Mouse (Mus musculus) lung, embryonic 14.5 days (tissue): Measurements from ENCODE around the gene Lat2. TPM values are rescaled to one million over a fixed set of nuclear protein-coding genes. Genes with fewer than 3 reads are reported as not detected.

Experiments
- ATAC-seq: fragments of 200-750 bp; cut with Nextera tagmentation; 2 replicates; pipeline ENCODE4 v1.8.0; 2017; ENCODE audit warnings: mild to moderate bottlenecking, moderate TSS enrichment, moderate library complexity; ENCODE audit not compliant: insufficient read depth
- DNase-seq: peaks from one replicate; pipeline ENCODE4 v3.0.0-alpha.2; 2015
- H3K27ac ChIP-seq: fragments of 300-500 bp; sonication (generic); 2 replicates; pipeline ENCODE4 v1.5.1; 2014; ENCODE audit warnings: low read depth, mild to moderate bottlenecking, moderate library complexity
- H3K27me3 ChIP-seq: fragments of 300-500 bp; sonication (generic); 2 replicates; pipeline ENCODE4 v1.6.1; 2014; ENCODE audit warnings: low read length, control low read depth; ENCODE audit not compliant: insufficient read depth
- H3K36me3 ChIP-seq: fragments of 300-500 bp; sonication (generic); 2 replicates; pipeline ENCODE4 v1.6.1; 2014; ENCODE audit warnings: control low read depth; ENCODE audit not compliant: insufficient read depth
- H3K4me1 ChIP-seq: fragments of 300-500 bp; sonication (generic); 2 replicates; pipeline ENCODE4 v1.6.1; 2014; ENCODE audit warnings: antibody characterized with exemption, control low read depth; ENCODE audit not compliant: insufficient read depth
- H3K4me2 ChIP-seq: fragments of 300-500 bp; sonication (generic); 2 replicates; pipeline ENCODE4 v1.6.1; 2014; ENCODE audit warnings: mild to moderate bottlenecking
- H3K4me3 ChIP-seq: fragments of 300-500 bp; sonication (generic); 2 replicates; pipeline ENCODE4 v1.5.1; 2014; ENCODE audit warnings: low read depth, low read length
- H3K9ac ChIP-seq: fragments of 300-500 bp; sonication (generic); 2 replicates; pipeline ENCODE4 v1.6.1; 2014
- H3K9me3 ChIP-seq: fragments of 300-500 bp; sonication (generic); 2 replicates; pipeline ENCODE4 v1.6.1; 2016; ENCODE audit warnings: low read depth, low read length, control low read depth
- CTCF ChIP-seq: IDR thresholded peaks from 2 replicates; pipeline ENCODE4 v1.5.1; 2016; ENCODE audit warnings: antibody characterized with exemption, low read depth
- WGBS: fragments of 180-500 bp; shearing (Covaris S2); extraction: QIAGEN DNeasy Blood & Tissue Kit; methylation state at CpG from one replicate; pipeline ENCODE4 v1.1.7; 2014; 5-methylcytosine and 5-hydroxymethylcytosine counted together
- polyA plus RNA-seq: library from polyadenylated mRNA; unstranded; fragments of >200 nt; fragmentation: Nextera tagmentation; extraction: Ambion mirVana; gene quantifications from 2 replicates; pipeline ENCODE4 v1.2.1, GENCODE M21; 2014

The Lat2 gene
- polyA plus RNA-seq, 1 experiment from 2014 or later = 2.1 TPM

DNA sequence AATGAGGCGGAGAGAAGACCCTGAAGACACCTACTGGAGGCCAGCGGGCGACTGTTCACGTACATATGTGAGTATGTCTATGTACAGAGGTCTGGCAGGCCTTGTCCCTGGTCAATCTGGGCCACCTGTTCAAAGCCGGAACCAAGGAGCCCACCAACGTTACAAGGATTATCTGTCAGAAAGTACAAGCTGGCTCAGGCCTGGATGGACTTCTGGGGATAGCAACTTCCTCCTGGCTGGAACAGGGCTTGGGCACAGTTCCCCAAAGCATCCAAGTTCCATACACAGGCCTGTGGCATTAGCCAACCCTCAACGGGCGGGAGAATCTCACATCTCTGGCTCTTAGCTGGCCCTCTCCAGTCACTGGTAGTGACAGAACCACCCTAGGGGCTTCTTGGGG is 529 bp downstream of the Lat2 start:
- no peak overlapping the region for H3K4me3 ChIP-seq
- peaks cover 26% of the 10 kb centered on the region for H3K36me3 ChIP-seq
- H3K4me2 ChIP-seq = no peak overlapping the region
- ATAC-seq (no peak), DNase-seq (no peak)
- no peak overlapping the region for H3K27ac ChIP-seq
- H3K9ac ChIP-seq = no peak overlapping the region
- no peaks in the 10 kb centered on the region for H3K9me3 ChIP-seq
- no peaks in the 10 kb centered on the region for H3K4me1 ChIP-seq
- no peaks in the 10 kb centered on the region for H3K27me3 ChIP-seq
- TF ChIP-seq CTCF = no peak
- WGBS = 81% methylated on average over 8 of the region's 8 CpGs

DNA sequence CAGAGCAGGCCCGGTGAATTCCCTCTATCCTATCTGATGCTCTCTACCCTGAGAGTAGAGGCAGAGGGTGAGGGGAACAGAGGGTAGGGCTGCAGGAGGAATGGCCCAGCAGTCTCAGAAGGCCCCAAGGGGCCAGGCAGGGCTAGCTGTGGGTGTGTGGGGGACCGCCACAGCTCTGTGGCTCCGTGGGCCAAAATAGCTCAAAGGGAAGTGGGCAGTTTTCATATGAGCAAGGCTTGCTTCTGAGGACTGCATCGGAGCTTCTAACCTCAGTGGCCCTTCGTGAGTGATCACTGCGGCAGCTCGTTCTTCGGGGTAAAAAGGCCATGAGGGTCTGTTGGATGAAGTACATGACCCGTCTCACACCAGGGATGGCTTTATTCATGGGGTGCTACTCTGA is 1.1 kb downstream of the Lat2 start:
- Histone ChIP-seq H3K4me1 (no peaks in the 10 kb centered on the region), H3K4me2 (no peak overlapping the region), H3K4me3 (no peak overlapping the region), H3K27me3 (no peaks in the 10 kb centered on the region), H3K36me3 (peaks cover 20% of the 10 kb centered on the region), H3K9ac (no peak overlapping the region), H3K9me3 (no peaks in the 10 kb centered on the region), H3K27ac (no peak overlapping the region)
- WGBS = 83% methylated on average over 9 of the region's 9 CpGs
- no peak for DNase-seq
- ATAC-seq = no peak
- TF ChIP-seq CTCF = no peak

DNA sequence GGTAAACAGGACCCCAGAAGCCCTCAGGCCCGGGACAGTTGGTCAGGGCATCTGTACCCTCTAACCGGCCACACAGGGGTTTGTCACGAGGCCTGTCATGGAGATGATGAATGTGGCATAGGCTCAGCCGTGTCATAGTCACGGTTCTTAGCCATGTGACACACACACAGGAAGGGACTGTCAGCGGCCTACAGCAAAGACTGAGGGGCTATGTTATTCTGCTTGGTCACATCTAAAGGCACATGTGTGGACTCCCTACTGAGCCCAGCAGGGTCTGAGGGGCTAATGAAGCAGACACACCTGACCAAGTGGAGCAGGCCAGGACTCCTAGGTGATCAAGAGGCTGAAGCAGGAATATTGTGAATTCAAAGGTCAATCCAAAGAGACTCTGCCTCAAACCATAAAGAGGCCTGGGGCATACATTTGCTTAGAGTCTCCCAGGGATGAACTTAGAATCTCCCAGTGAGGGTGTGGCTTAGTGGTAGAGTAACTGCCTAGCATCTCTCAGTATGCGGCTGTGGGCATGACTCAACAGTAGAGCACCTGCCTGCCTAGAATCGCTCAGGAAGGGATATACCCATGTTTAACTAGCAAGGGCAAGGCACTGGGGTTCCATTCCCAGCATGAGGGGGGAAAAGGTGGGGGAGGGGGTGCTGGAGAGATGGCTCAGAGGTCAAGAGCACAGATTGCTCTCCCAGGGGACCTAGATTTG is 2.9 kb downstream of the Lat2 start:
- peaks cover 4% of the 10 kb centered on the region for H3K36me3 ChIP-seq
- ATAC-seq (no peak), DNase-seq (no peak)
- no peak overlapping the region for H3K4me3 ChIP-seq
- TF ChIP-seq CTCF = no peak
- WGBS = 32% methylated on average over 8 of the region's 8 CpGs
- no peak overlapping the region for H3K27ac ChIP-seq
- H3K9ac ChIP-seq = no peak overlapping the region
- H3K4me2 ChIP-seq = no peak overlapping the region
- H3K4me1 ChIP-seq = no peaks in the 10 kb centered on the region
- no peaks in the 10 kb centered on the region for H3K27me3 ChIP-seq
- no peaks in the 10 kb centered on the region for H3K9me3 ChIP-seq

DNA sequence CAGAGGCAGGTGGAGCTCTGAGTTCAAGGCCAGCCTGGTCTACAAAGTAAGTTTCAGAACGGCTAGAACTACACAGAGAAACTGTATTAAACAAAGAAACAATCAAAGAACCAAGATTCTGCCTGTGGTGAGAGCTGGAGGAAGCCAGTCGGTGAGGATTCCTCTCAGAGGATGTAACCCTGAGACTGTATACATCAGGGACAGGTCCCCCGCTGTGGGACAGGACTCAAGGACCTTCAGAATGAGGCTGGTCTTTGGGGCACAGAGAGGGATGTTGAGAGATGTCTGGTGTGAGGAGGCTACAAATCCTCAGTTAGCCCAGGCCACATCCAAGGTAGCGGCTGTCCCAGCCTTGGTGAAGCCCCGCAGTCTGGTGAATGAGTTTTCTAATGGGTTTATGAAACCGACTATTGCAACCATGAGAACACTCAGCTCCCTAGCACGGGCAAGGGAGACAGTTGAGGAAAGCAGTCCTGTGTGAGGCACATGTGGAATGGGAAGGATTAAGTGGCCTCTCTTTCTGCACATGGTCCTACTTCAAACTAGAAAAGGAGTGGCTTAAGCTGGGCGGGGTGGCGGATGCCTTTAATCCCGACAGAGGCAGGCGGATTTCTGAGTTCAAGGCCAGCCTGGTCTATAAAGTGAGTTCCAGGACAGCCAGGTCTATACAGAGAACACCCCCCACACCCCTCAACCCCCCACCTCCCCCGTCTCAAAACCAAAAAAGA is 4.7 kb downstream of the Lat2 start:
- no peak for TF ChIP-seq CTCF
- no peak for ATAC-seq

DNA sequence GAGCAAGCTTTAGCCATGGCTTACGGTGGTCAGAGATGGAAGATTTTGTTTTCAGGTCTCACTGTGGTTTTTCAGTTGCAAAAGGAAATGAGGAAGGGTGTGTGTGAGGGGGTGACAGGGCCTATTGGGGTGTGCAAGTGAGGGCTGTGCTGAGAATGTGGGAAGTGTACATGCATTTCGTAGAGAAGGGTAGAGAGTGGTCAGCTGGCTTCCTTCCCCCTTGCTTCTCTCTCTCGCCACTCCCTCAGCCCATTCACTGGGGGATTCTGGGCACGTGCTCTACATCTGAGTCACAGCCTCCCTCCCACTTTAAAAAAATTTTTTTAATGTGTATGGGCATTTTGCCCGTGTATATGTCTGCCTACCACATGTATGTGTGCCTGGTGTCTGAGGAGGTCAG is 7.7 kb downstream of the Lat2 start:
- H3K27ac ChIP-seq = no peak overlapping the region
- 0 out of 2 replicates have a peak, but pooled peaks have one; percentile 32 for ATAC-seq
- H3K4me1 ChIP-seq = no peaks in the 10 kb centered on the region
- no peak overlapping the region for H3K9ac ChIP-seq
- no peaks in the 10 kb centered on the region for H3K27me3 ChIP-seq
- no peaks in the 10 kb centered on the region for H3K36me3 ChIP-seq
- H3K4me3 ChIP-seq = no peak overlapping the region
- no peaks in the 10 kb centered on the region for H3K9me3 ChIP-seq
- peak; percentile 66 for DNase-seq
- H3K4me2 ChIP-seq = no peak overlapping the region
- no peak for TF ChIP-seq CTCF
- WGBS = 41% methylated on average over 5 of the region's 5 CpGs

More for the DNA sequence above, 4.7 kb downstream of the Lat2 start:
- DNase-seq = no peak
- Histone ChIP-seq H3K27me3 (no peaks in the 10 kb centered on the region), H3K4me3 (no peak overlapping the region), H3K4me1 (no peaks in the 10 kb centered on the region), H3K27ac (no peak overlapping the region), H3K4me2 (no peak overlapping the region), H3K9me3 (no peaks in the 10 kb centered on the region), H3K9ac (no peak overlapping the region), H3K36me3 (no peaks in the 10 kb centered on the region)
- 75% methylated on average over 12 of the region's 12 CpGs for WGBS

DNA sequence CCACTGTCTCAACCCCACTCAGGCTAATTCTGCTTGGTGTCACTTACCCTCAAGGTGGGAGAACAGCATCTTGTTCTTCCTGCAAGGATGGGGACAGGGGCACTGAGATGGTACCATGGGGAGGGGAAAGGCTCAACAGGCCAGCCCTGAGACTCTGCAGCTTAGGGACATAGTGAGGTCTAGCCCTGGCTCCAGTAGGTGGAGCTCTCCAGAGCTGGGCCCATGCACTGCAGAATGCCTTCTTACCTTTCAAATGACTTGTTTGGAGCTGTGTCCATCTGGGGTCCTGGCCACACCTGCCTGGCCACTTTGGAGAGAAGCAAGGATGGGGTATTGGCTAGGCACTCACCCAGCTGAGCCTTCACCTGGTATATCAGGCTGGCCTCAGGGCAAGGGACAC is 8.5 kb downstream of the Lat2 start:
- no peak for ATAC-seq
- Histone ChIP-seq H3K36me3 (no peaks in the 10 kb centered on the region), H3K4me2 (no peak overlapping the region), H3K9me3 (no peaks in the 10 kb centered on the region), H3K27ac (no peak overlapping the region), H3K9ac (no peak overlapping the region), H3K4me1 (no peaks in the 10 kb centered on the region), H3K4me3 (no peak overlapping the region), H3K27me3 (no peaks in the 10 kb centered on the region)
- no peak for DNase-seq
- peak; percentile 9; the same call in 1 of the 2 replicates for TF ChIP-seq CTCF

DNA sequence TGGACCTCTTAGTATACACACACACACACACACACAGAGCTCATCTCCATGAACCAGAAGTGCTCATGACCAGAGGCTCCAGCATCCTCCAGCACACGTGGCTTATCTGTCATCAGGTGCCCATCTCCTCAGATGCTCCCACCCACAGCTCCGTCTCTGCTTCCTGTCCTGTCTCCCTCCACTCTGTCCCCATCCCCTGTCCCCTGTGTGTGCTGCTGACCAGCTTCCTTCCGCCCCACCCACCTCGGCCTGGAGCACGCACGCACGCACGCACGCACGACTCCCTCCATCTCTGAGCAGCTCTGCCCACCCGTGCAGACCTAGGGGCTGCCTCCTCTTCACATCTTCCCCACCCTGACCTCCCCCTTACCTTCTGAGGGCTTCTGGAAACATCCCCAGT is 10.4 kb downstream of the Lat2 start:
- 79% methylated on average over 11 of the region's 11 CpGs for WGBS
- 0 out of 2 replicates have a peak, but pooled peaks cover 3% of the 10 kb centered on the region for H3K36me3 ChIP-seq

More for the DNA sequence above, 10.4 kb downstream of the Lat2 start:
- Histone ChIP-seq H3K4me3 (no peak overlapping the region), H3K27ac (no peak overlapping the region), H3K4me1 (no peaks in the 10 kb centered on the region), H3K9me3 (no peaks in the 10 kb centered on the region), H3K27me3 (no peaks in the 10 kb centered on the region), H3K4me2 (no peak overlapping the region), H3K9ac (no peak overlapping the region)
- TF ChIP-seq CTCF = no peak
- no peak for ATAC-seq
- DNase-seq = no peak
